Mouse (Mus musculus): Measurements from ENCODE around the gene Map2k4.

Gene Map2k4

GRCm38 (mm10) chr11:65773535-65773934 is 14.6 kb downstream of the Map2k4 start:
- DNase-seq (ENCODE audit: low spot score), result no peak

- DNase-seq (ENCODE audit: low spot score), result no peak
Observed at GRCm38 (mm10) chr11:65771546-65771945, 16.6 kb downstream of the Map2k4 start.

- no peak for DNase-seq (ENCODE audit: low spot score)
Observed at GRCm38 (mm10) chr11:65769990-65770389, 18.1 kb downstream of the Map2k4 start.

GRCm38 (mm10) chr11:65768445-65768844 is 19.7 kb downstream of the Map2k4 start:
- no peak for DNase-seq (ENCODE audit: low spot score)

- DNase-seq (ENCODE audit: low spot score), result no peak
Observed at GRCm38 (mm10) chr11:65760912-65761311, 27.2 kb downstream of the Map2k4 start.

- no peak for DNase-seq (ENCODE audit: low spot score)
Observed at GRCm38 (mm10) chr11:65759350-65759749, 28.7 kb downstream of the Map2k4 start.

GRCm38 (mm10) chr11:65754161-65754560 is 33.9 kb downstream of the Map2k4 start:
- no peak for DNase-seq (ENCODE audit: low spot score)

GRCm38 (mm10) chr11:65753593-65753992 is 34.5 kb downstream of the Map2k4 start:
- no peak for DNase-seq (ENCODE audit: low spot score)

GRCm38 (mm10) chr11:65750546-65750945 is 37.6 kb downstream of the Map2k4 start:
- no peak for DNase-seq (ENCODE audit: low spot score)

- DNase-seq (ENCODE audit: low spot score), result no peak
Observed at GRCm38 (mm10) chr11:65747433-65747832, 40.7 kb downstream of the Map2k4 start.

GRCm38 (mm10) chr11:65745707-65746333 is 42.3 kb downstream of the Map2k4 start:
- peak; percentile 71 for DNase-seq (ENCODE audit: low spot score)

GRCm38 (mm10) chr11:65743866-65744265 is 44.2 kb downstream of the Map2k4 start:
- DNase-seq (ENCODE audit: low spot score), result no peak

GRCm38 (mm10) chr11:65740811-65741210 is 47.3 kb downstream of the Map2k4 start:
- no peak for DNase-seq (ENCODE audit: low spot score)

- DNase-seq (ENCODE audit: low spot score), result no peak
Observed at GRCm38 (mm10) chr11:65740390-65740789, 47.7 kb downstream of the Map2k4 start.

GRCm38 (mm10) chr11:65739880-65740279 is 48.2 kb downstream of the Map2k4 start:
- no peak for DNase-seq (ENCODE audit: low spot score)

- DNase-seq (ENCODE audit: low spot score), result no peak
Observed at GRCm38 (mm10) chr11:65734656-65735055, 53.4 kb downstream of the Map2k4 start.

- DNase-seq (ENCODE audit: low spot score), result no peak
Observed at GRCm38 (mm10) chr11:65729623-65730217, 58.4 kb downstream of the Map2k4 start.

- no peak for DNase-seq (ENCODE audit: low spot score)
Observed at GRCm38 (mm10) chr11:65728906-65729305, 59.2 kb downstream of the Map2k4 start.

- DNase-seq (ENCODE audit: low spot score), result no peak
Observed at GRCm38 (mm10) chr11:65723715-65724114, 64.4 kb downstream of the Map2k4 start.

- DNase-seq (ENCODE audit: low spot score), result no peak
Observed at GRCm38 (mm10) chr11:65721615-65722014, 66.5 kb downstream of the Map2k4 start.

- DNase-seq (ENCODE audit: low spot score), result no peak
Observed at GRCm38 (mm10) chr11:65719960-65720359, 68.1 kb downstream of the Map2k4 start.

- DNase-seq (ENCODE audit: low spot score), result no peak
Observed at GRCm38 (mm10) chr11:65713830-65714229, 74.3 kb downstream of the Map2k4 start.

- DNase-seq (ENCODE audit: low spot score), result no peak
Observed at GRCm38 (mm10) chr11:65712754-65713306, 75.3 kb downstream of the Map2k4 start.

GRCm38 (mm10) chr11:65706784-65707183 is 81.3 kb downstream of the Map2k4 start:
- no peak for DNase-seq (ENCODE audit: low spot score)

Measured in layer of hippocampus, adult 11-12 months (tissue).